Mouse (Mus musculus): Measurements from ENCODE around the gene Lekr1. TPM values are rescaled to one million over a fixed set of nuclear protein-coding genes. Genes with fewer than 3 reads are reported as not detected.
"Not testable (repeated sequence)": the region's sequence is repeated elsewhere in the genome, so short reads cannot be mapped to it uniquely, and the experiment has no call there.

Gene Lekr1
- polyA plus RNA-seq, 2 experiments from 2014 or later: 0.46 to 1.7 TPM

DNA sequence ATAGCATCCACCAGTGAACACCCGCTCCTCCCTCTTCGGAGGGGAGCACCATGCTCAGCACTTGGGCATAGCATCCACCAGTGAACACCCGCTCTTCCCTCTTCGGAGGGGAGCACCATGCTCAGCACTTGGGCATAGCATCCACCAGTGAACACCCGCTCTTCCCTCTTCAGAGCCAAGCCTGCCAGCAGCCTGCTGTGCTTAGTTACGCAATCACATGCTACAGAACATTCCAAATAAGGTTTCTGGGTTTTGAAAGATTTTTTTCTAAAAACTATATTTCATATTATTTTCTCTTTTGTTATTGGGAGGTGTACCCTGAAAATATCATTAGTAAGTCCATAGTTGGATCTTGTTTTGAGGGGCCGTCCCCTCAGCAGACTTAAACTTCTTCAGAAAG, 103.6 kb downstream of the Lekr1 start:
- ATAC-seq: not testable (repeated sequence)

DNA sequence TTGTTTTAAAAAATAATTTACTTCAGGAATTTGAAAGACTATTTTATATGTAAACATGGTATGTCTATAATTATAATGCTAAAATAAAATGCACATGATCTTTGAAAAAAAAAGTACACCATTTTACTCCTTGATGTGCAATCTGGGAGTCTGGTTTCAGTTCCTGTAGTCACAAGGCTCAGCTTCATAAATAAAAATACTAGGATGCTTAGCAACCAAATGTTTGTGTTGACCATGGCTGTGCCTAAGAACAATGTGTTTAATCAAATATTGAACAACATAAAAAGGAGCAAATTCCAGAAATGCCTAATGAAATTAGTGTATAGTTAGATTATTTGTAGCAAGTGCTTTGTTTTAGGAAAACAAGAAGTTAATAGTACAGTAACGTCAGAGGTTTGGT, 107.9 kb downstream of the Lekr1 start:
- ATAC-seq: no peak

DNA sequence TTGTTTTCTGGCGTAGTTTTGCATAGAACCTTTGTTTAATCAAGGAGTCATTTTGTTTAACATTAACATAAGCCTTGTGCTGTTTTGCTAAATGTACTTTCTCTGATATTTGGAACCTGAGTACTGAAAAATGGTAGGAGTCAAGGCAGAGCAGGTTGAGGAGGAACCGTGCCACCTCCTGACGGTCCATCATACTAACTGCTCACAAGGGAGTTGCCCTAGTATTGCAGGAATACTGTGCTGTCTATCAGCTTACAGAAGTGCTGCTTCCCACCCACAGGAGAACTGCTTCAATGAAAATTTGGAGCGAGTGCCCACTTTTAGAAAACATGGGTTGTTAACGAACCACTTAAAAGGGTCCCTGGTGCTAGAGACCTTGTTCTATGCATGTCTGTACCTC, 109.1 kb downstream of the Lekr1 start:
- no peak for ATAC-seq

DNA sequence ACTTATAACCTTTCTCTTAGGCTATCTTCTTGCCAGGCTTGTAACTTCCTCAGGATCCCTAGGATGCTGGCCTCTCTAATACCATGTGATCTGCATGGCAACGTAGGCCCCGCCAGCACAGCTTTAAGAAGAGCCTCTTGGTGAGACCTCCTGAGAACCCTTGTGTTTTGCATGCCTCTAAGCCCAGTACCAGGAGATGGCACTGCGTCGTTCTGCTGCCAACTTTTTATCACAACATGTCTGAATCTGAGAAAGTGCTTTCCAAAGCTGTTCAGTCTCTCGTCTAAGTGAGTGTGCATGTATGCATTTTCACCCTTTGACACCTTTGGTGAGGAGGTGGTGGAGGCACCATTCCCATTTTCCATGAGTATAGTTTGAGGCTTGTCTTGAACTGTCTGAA, 116.2 kb downstream of the Lekr1 start:
- ATAC-seq: no peak

DNA sequence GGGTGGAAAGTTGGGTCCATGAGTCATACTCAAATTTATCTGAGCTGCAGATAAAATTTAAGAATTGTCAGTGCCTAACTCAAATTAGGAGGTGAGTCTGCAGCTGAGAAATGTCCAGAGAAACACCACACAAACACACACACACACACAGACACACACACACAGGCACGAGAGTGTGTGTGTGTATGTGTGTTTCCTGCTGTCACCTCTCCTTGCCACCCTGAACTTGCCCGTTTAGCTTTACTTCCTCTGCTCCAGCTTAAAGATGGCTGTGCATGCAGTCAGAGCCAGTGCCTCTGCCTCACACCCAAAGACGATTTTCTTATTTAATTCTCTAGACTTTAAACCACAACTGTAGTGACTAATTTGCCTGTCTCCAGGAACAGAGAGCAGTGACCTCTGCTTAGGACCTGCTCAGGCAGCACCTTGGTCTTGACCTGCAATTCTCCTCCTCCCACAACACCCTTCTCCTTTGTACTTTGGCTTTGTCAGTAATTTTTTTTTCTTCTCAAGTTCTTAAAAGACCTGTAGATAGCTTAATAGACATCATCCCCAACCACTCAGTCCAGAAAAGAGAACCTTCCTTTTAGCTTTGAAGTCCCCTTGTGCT, 124.2 kb downstream of the Lekr1 start:
- no peak for ATAC-seq

DNA sequence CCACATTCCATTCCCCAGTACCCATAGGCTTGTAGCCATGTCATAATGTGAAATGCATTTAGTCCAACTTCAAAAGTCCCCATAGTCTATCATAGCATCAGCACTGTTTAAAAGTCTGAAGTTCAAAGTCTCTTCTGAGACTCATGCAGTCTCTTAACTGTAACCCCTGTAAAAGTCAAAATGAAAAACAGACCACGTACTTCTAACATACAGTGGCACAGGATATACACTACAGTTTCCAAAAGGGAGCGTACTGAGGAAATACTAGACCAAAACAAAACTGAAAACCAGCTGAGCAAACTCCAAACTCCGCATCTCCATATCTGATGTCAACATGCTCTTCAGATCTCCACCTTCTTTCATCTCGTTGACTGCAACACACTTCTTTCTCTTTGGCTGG, 127.5 kb downstream of the Lekr1 start:
- peak; percentile 40 for ATAC-seq

DNA sequence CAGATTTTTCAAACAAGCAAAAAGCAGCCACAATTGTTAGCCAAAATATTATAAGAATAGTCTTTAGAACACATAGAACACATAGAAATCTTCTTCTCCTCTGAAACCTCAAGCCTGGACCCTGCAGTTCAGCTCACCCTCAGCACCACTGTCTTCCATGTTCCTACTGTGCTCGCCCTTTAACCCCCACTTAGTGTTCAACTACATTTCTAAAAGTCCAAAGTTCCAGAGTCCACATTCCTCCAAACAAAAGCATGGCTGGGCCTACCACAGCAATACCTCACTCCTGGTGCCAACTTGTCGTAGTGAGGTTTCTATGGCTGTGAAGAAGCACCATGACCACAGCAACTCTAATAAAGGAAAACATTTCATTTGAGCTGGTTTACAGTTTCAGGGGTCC, 128.7 kb downstream of the Lekr1 start:
- no peak for ATAC-seq

DNA sequence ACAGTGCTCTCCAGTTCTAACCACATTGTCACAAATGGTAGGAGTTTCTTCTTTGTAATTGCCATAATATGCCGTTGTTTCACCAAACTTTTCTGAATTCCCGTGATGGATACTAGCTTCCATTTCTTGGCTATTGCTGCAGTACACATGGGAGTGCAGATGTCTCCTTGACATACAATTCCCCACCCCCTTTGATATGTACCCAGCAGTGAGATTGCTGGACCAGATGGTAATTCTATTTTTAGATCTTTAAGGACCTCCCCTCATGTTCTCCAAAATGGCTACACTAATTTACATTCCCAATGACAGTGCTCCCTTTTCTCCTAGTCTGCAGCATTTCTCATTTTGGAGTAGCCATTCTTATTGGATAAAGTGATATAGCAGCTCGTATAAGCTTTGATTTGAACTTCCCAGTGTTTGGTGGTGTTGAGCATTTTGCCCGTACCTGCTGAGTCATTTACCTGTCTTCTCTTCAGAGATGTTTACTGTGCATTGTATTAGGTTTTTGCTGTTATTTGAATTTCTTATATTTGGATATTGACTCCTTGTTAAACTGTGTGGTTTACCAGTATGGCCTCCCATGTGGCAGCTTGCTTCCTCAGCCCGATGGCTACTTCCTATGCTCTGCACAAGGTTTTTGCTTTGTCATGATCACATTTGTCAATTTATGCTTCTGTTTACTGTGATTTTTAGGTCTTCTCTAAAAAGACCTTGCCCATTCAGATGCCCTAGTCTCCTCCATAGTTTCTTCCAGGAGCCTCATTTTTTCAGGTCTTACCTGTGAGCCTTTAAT, 131.5 kb downstream of the Lekr1 start:
- no peak for ATAC-seq

DNA sequence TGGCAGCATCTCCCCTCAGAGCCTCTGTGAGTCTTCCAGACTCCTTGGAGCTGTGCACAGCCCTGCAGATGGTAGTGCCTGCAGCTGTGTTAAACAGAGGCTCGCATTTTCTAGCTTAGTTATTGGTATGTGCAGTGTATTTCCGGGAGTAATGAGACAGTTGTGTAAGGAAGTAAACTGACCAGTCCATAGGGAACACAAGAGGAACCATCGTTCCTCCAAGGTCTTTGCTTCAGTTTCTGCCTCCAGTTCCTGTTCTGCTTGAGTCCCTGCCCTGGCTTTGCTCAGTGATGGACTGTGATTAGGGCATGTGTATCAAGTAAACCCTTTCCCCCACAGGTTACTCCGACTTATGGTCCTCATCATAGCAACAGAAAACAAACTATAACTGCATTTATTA, 134.9 kb downstream of the Lekr1 start:
- ATAC-seq: no peak

DNA sequence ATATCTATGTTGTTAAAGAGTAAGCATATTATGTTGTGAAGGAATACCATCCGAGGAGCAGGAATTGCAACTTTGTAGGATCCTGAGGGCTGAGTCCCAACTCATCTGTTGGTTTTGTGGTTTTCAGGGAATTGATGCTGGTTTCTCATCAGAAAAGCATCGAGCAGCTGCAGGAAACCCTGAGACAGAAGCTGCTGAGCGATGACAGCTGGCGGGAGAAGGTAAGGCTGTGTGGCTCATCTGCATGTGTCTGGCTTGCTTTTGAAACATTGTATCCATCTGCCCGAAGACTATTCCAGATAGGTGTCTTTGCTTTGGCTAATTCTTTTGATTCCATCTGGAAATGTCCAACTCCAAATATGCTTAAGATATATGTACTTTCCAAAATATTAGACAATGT, 136.2 kb downstream of the Lekr1 start:
- no peak for ATAC-seq

DNA sequence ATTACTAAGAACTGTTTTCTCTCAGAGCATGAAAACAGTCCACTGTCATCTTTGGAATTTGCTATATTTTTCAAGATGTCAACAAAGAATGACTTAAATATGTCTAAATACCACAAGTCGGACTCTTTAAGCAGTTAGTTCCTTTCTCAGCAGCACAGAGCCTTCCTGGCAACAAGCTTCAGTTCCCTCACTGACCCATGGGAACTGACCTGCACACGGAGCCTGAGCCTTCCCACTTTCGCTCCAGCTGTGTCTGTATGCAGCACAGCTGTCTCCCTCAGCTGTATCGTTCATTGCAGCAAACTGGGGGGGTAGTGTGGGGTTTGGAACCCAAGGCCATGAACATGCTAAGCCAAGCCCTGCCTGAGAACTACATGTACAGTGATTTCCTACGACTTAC, 136.8 kb downstream of the Lekr1 start:
- no peak for ATAC-seq

DNA sequence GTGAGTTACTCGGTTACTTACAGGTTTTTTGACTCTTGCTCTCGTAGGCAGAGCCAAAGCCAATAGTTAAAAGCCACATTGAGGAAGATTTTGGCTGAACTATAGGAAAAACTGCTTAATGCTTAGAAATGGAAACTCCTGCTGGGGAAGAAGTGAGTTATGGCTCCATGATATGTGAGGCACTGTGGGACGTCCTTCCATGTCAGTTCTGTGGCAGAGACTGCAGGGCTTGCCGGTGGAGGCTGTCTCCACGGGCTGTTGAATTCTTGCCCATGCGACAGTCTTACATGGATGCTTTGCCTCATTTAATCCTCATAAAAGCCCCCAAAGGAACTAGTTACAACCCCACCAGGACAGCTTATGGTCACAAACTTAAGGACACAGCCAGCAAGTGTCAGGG, 148.9 kb downstream of the Lekr1 start:
- ATAC-seq: no peak

DNA sequence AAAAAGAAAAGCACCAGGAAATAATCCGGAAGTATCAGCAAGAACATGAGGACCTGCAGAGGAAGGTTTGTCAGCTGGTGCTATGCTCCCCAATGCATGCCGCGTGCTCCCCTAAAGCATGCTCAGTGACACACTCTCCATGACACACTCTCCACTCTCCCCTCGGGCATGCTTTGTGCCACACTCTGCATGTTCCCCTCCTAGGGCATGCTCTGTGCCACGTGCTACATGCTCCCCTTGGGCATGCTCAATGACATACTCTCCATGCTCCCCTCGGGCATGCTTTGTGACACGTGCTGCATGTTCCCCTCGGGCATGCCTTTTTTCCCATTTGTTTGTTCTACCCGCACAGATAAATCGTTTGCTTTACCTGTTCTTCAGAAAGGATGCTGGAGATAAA, 150.0 kb downstream of the Lekr1 start:
- no peak for ATAC-seq

DNA sequence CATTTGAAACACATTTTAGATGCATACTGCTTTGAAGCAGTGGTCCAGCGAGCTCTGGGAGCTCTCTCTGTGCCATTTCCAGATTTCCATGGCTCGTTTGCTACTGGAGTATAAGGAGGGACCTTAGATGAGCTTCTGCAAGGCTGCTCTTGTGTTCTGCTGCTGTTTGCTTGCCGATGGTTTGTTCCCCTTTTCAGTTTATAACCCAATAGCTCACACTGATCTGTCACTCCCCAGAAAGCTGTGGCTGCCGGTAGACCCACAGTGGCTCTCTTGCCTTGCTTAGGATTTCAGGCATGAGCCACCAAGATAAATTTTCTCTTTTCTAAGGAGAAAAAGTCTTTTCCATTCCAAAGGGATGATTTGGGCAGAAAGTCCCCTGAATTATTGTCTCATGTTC, 152.6 kb downstream of the Lekr1 start:
- no peak for ATAC-seq

DNA sequence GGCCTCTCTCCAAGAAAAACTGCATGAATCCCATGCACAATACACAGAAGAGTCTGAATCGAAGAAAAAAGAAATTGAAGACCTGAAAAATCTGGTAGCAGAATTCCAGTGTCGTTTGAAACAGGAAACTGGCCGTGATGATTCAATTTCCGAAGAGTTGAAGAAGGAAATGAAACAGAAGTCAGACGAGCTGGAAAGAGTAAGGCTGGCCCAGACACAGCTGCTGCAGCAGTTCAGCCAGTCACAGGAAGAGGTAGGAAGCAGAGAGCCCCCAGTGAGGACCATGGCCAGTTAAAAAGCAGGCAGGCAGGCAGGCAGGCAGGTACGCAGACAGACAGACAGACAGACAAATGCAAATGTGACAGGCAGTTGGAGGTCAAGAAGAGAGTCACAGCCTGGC, 153.8 kb downstream of the Lekr1 start:
- ATAC-seq: no peak

DNA sequence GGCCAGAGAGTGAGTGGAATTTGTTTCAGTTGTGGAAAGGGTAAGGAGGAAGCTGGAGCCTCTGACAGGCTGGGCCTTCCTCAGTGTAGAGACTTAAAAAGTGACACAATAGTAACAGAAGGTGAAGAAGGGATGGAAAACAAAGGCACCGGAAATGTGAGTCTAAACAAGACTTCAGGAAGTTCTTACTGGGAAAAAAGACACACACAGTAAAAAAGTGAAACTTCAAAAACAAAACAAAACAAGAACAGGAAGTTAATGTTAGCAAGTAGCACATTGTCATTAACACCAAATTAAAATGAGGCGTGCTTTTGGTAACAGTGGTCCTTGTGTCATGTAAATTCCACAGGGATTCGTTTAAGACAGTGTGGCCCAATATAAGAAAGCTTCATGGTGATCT, 158.9 kb downstream of the Lekr1 start:
- no peak for ATAC-seq

DNA sequence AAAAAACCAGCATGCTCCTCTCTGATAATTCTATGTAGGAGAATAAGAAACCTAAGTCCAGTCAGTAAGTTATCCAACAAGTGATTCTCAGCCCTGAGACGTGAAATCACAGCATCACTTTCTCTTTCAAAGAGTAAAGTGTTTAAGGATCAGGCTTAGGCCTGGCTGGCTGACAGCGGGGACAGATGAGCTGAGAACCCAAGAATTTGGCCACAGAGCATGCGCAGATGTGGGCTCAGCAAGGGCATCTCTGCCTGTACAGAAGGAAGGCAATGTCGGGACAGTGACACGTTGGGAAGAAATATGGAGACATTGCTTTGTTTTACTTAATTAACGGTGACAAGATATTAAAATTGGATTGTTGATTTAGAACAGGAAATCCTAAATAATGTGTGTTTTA, 160.7 kb downstream of the Lekr1 start:
- ATAC-seq: no peak

DNA sequence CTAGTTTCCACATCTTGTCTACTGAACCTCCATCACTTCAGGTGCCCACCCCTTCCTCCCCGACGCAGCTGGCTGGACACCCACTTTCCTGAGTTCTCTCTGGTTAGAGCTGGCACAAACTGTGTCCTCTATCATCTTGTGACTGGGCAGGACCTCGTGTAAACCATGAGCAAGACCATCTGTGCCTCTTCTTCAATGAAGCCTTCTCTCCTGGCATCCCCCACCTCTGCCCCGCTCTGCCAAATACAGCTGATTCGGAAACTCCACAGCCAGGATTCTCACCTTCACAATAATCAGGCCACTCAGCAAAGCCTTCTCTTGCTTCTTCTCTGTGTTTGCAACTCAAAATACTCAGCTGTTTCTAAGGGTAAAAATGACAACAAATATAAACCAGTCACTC, 161.4 kb downstream of the Lekr1 start:
- ATAC-seq: no peak

DNA sequence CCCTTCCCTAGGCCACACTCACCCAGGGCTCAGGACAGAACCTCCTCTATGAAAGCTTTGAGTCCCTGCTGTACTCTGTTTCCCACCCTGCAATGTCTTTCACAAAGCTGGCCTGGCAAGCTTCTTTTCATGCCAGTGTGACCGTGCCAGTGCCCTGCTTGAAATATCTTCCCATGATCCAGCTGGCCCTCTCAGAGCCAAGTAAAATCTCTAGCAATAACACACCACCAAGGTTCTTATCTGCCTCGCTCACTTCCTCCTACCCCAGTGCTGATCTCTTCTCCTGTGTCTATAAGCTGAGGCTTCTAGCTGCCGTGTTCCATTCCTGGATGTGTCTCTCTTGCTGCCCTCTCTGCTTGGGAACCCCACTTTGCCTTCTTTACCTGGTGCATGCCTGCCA, 162.0 kb downstream of the Lekr1 start:
- no peak for ATAC-seq

DNA sequence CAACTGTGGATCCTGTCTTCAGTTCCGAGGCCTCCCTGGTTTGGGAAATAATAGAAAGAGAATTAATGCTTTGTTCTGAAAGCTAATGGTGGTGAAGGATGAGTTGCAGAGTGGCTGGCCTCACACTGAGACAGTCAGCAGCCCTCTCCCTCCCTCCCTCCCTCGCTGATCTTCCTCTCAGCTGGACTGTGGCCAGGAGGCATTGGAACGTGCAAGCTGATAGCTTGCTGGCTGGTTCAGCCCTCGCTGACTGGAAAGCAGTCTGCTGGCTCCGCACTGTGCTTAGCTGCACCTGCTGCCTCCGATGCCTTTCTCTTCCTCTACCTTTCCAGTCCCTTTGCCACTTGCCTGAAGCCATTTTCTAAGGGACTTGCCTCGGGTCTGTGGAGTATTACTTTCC, 163.2 kb downstream of the Lekr1 start:
- ATAC-seq: no peak

DNA sequence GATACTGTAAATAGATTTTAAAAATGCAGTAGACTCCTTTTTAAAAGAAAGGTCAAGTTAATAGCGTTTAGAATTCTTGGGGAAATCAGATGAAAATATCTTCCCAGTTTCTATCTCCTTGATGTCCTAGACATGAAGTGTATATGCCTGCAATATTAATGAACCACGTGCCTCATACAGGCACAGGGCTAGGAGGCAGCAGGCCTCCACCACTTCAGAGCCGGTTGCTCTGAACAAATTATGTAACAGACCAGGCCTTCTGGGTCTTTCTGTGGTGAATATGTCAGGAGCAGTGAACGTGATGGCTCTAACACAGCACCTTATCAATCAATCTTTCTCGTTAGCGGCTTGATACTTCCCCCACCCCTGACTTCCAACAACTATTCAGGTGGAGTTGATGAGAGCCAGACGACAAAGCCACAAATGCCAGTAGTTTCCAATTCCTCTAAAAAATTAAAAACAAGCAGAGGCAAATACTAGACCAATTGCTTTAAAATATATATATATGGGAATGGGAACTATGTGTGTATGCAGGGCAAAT, 164.0 kb downstream of the Lekr1 start:
- no peak for ATAC-seq

DNA sequence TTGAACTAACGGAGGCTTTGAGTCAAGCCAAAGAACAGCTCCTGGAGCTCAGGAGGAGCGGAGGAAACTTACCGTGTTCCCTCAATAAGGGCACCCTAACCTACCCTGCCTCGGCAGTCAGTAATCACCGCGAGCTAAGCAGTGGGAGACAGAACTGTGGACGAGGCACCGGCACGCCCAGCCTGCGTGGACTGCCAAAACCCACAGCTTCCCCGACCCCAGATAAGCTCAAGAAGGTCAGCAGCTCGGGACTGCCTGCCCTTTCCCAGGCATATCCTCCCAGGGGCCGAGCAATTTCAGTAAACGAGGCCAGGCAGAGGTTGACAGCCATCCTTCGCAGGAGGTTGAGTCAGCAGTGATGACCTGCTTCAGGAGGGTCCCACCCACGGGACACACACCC, 164.8 kb downstream of the Lekr1 start:
- ATAC-seq: no peak

DNA sequence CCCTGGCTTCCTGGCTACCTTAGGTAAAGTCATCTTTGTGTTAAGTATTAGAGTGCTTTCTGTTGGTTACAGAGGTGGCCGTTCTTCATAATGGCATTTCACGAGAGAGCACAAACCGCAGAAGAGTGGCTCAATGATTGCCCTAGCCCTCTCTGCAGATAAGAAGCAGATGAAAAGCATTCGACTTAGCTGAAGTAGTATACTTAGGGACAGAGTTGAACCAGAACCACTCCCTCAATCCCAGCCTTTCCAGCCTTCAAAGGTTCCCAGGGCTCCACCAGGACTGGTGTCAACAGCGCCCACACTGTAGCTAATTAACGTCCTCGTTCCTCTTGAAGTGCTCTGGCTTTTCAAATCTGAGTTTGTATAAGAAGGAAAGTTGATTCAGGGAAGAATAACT, 166.4 kb downstream of the Lekr1 start:
- ATAC-seq: no peak

DNA sequence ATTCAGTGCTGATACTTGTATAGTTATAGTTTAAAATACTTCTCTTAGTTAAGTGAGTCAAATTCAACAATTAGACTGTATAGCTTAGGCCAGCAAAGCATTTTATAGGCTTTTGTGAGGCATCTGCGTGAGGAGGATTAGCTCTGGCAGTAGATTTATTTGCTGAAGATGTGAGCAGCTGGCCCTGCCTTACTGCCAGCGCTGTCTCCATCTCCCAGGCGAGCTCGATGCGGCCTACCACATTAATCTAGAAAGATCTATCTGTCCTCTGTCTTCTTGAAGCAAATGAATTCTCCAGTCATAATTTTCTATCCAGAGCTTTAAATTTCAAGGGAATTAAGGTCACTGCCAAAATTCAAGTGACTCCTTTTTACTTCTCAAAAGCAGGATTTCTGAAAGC, 170.4 kb downstream of the Lekr1 start:
- no peak for ATAC-seq

DNA sequence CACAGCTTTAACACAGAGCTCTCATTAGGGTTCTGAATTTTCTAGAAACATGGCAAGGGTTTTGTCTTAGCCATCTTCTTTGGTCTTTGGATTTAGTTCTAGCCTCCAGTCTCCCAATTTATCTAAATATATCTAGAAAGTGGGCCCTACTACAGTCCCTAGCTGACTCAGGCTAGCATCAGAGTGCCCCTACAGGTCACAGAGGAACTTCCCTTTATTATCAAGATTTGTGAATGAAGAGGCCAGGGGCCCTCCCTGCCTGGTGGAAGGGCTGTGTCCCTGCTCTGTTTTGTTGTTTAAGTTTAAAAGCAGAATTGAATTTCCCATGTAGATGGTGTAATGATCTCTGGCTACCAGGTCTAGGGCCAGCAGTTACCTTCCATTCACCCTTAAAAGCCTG, 173.6 kb downstream of the Lekr1 start:
- ATAC-seq: no peak

Data from activated CD4-positive, CD25-positive, alpha-beta regulatory T cell, adult 4 months (primary cell).